Mouse (Mus musculus) limb, embryonic 11.5 days (tissue): ENCODE measurements at regions not wholly inside any gene's neighbourhood (a gene's known extent, or its start where the extent isn't known, plus 50 kb on each side); places are given as distances from the start of the nearest gene placed in this dataset.

Experiments used
- ATAC-seq: fragments of 200-750 bp; cut with Nextera tagmentation; 2 replicates; pipeline ENCODE4 v1.8.0; 2017; ENCODE audit warnings: low read depth; ENCODE audit not compliant: insufficient number of reproducible peaks, low FRiP score, low TSS enrichment
- DNase-seq: peaks from one replicate; pipeline ENCODE4 v3.0.0-alpha.2; 2015; ENCODE audit warnings: low spot score
- H3K27ac ChIP-seq: fragments of 300-500 bp; sonication (generic); replicated peaks from 2 replicates; pipeline ENCODE4 v1.5.1; 2014; ENCODE audit warnings: low read depth, mild to moderate bottlenecking, low read length
- H3K27me3 ChIP-seq: fragments of 300-500 bp; sonication (generic); 2 replicates; pipeline ENCODE4 v1.6.1; 2014; ENCODE audit warnings: mild to moderate bottlenecking, low read length, mixed read lengths; ENCODE audit not compliant: control insufficient read depth, insufficient read depth
- H3K36me3 ChIP-seq: fragments of 300-500 bp; sonication (generic); 2 replicates; pipeline ENCODE4 v1.6.1; 2014; ENCODE audit warnings: mild to moderate bottlenecking, low read length, moderate library complexity, mixed read lengths; ENCODE audit not compliant: control insufficient read depth, insufficient read depth
- H3K4me1 ChIP-seq: fragments of 300-500 bp; sonication (generic); 2 replicates; pipeline ENCODE4 v1.6.1; 2014; ENCODE audit warnings: low read length, mixed read lengths; ENCODE audit not compliant: control insufficient read depth, insufficient read depth
- H3K4me2 ChIP-seq: fragments of 300-500 bp; sonication (generic); 2 replicates; pipeline ENCODE4 v1.6.1; 2014; ENCODE audit warnings: low read depth, mild to moderate bottlenecking, moderate library complexity; ENCODE audit not compliant: severe bottlenecking
- H3K4me3 ChIP-seq: fragments of 300-500 bp; sonication (generic); 2 replicates; pipeline ENCODE4 v1.5.1; 2014; ENCODE audit warnings: low read depth, low read length
- H3K9ac ChIP-seq: fragments of 300-500 bp; sonication (generic); 2 replicates; pipeline ENCODE4 v1.6.1; 2014; ENCODE audit warnings: mild to moderate bottlenecking, low read length
- H3K9me3 ChIP-seq: fragments of 300-500 bp; sonication (generic); 2 replicates; pipeline ENCODE4 v1.6.1; 2016; ENCODE audit warnings: low read length; ENCODE audit not compliant: control insufficient read depth
- WGBS: fragments of 180-500 bp; shearing (Covaris S2); extraction: QIAGEN DNeasy Blood & Tissue Kit; methylation state at CpG from one replicate; pipeline ENCODE4 v1.1.7; 2014; 5-methylcytosine and 5-hydroxymethylcytosine counted together

DNA sequence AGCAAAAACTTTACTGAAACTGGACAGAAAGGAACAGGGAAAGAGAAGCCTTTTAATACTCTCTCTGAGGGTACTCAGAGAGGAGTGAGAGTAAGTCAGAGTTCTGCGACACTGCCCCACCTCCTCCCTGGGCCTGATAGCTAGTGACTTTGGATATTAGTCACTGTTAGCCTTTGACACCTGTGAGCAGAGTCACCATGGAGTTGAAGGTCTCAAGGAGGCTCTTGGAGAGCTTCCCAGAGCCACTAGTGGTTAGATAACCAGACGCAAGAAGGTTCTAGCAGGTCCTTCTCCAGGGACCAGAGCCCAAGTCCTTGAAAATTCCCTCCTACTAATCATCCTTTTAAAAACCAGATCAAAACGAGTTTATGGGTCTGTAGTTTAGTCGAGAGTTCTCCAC lies 94.3 kb downstream of the Brms1l start:
- Histone ChIP-seq H3K4me3 (no peak overlapping the region), H3K9me3 (no peaks in the 10 kb centered on the region), H3K4me2 (no peak overlapping the region), H3K4me1 (no peaks in the 10 kb centered on the region), H3K9ac (no peak overlapping the region), H3K27me3 (no peaks in the 10 kb centered on the region), H3K27ac (no peak overlapping the region), H3K36me3 (no peaks in the 10 kb centered on the region)
- DNase-seq (no peak), ATAC-seq (no peak)
- WGBS: 68% methylated on average over 4 of the region's 4 CpGs

DNA sequence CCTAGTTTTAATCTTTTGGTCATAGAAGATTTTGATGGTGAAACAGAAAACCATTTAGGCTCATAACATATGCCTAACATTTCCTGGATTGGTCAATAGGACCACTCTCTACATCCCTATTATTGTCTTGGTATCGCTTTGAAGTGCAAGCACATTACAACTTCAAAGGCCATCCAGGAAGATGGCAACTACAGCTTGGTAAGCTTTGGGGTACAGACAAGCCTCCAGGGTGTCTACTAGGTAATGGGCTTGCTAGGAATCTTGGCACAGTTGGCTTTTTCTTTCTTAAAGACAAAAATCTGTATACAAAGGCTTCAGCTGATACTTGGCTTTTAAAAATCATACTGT lies 90.8 kb downstream of the Brms1l start:
- Histone ChIP-seq H3K9me3 (no peaks in the 10 kb centered on the region), H3K9ac (no peak overlapping the region), H3K4me1 (no peaks in the 10 kb centered on the region), H3K36me3 (no peaks in the 10 kb centered on the region), H3K27me3 (no peaks in the 10 kb centered on the region), H3K4me2 (no peak overlapping the region), H3K27ac (no peak overlapping the region), H3K4me3 (no peak overlapping the region)
- no peak for DNase-seq
- WGBS: 80% methylated on average over 1 of the region's 1 CpGs
- ATAC-seq: no peak

DNA sequence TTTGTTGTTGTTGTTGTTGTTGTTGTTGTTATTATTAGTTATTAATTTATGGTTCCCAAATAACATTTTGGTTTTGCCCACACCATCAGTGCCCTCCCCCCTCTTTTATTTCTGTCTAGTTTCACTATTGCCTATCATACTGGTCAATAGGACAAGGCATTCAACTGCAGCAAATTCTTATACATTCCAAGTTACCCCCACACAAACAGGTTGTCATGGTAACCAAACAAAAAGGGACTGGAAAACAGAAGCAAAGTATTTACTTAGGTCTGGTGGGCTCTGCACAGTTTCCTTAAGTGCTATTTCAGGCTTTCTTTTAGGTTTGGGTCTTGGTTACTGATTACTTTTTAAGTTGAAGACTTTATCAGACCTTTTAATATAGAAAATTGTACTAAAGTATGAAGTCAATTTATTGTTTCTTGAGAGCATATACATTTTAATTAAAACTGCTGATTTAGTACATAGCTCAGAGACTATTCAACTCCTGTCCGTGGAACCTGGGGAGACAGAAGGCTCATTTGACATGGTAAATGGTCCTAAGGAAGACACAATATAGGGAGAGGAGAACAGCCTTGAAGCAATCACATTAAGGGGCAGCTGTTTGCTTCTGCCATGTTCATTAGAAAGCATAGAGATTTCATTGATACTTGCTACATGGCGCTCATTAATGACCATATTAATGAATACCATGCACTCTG lies 90.3 kb downstream of the Brms1l start:
- Histone ChIP-seq H3K4me3 (no peak overlapping the region), H3K27ac (no peak overlapping the region), H3K4me2 (no peak overlapping the region), H3K27me3 (no peaks in the 10 kb centered on the region), H3K9me3 (no peaks in the 10 kb centered on the region), H3K9ac (no peak overlapping the region), H3K4me1 (no peaks in the 10 kb centered on the region), H3K36me3 (no peaks in the 10 kb centered on the region)
- ATAC-seq (no peak), DNase-seq (no peak)
- WGBS: 74% methylated on average over 2 of the region's 2 CpGs
